Mouse (Mus musculus): Measurements from ENCODE around the gene Cym.
A peak's percentile ranks its signal among the peaks of the same experiment; 100 is the strongest.

Cym gene

GRCm38 (mm10) chr3:107218572-107218971 lies 3.0 kb downstream of the Cym start:
- no peak for DNase-seq

DNA sequence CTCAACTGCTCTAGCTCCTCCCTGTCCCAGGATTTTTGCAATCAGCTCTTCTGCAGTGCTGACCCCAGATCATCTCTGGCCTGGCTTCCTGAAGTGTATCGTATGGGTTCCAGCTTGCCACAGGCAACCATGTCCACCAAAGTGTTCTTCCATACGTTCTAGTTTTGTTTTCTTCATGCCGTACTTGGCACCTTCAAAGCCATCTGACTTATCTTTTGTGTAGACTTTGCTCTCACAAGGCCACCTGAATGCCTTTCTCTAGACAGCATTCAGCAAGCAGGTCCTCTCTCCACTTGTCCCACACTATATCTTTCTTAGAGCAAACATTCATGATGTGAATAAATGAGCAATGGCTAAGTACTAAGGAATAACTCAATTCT lies 4.4 kb downstream of the Cym start:
- no peak for DNase-seq

DNA sequence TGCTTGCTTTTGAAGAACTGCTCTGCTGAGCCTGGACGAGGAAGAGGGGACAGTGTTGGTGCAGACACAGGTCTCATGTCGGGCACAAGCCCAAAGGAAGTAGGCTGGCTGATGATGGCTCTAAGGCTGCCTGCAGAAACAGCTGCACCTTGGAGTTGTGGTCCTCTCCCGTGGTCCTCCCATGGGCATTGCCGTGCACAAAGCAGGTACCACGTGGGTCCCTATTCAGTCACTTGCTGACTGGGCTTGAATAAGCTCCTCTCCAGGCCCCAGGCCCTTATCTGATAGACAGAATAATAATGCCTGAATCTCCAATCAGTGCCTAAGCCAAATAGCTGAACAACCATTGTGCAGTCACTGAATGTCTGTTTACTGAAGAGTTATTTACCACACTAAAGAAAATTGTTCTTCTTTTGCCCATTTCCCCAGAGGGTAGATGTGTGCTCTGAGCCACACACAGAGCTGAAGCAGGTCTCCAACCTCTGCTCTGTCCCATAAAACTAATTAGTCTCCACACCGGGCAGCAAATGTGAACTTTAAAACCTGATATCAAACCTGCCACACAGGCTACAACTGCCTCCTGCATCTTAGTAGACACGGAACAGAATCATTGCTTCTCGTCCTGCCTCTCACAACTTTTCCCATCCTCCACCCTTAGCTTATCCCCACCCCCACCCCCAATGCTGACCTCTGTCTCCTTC lies 5.0 kb downstream of the Cym start:
- no peak for DNase-seq

DNA sequence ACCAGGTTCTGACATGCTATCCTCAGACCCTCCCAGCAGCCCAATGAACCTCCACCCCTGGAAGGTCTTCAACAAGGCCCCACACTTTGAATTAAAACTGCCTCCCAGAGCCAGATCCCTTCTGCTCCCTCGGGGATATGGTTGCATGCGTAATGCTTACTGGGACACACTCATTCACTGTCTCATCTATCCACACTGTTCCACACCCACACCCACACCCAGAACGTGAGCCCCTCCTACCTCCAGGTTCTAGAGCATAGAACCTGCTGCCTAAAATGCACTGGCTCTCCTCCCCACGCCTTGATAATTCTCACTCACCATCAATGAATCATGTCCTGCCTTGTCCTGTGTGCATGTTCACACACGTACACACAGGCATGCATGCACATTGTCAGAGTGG lies 6.9 kb downstream of the Cym start:
- DNase-seq, result no peak

- peak; percentile 16 for DNase-seq
Measured at GRCm38 (mm10) chr3:107207625-107208253, 13.8 kb downstream of the Cym start.

DNA sequence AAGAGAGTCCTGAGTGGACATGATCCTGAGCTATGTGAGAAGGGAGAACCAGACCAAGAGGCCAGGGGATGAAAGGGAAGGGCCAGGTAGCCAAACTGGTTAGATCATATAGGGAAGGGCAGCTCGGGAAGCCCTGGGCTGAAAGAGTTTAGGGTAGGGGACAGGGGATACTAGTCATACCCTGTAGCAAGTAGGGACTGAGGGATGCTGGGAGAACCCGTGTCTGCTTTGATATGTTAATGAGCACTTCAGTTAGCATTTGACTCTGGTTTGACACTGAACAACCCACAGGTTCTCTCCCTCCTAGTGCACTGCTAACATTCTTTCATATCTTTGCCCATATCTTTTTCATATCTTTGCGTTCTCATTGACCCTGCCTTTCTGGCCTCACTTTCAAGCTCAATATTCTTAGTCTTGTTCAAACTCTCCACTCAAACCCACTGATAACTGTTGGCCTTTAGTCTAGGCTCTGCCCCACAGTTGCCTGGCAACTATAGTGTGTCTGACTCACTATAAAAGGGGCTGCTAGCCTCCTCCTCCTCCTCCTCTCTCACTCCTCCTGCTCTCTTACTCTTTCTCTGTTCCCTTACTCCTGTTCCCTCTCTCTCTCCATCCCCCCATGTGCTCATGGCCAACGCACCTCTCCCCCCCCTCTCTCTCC lies 14.9 kb downstream of the Cym start:
- DNase-seq, result no peak

DNA sequence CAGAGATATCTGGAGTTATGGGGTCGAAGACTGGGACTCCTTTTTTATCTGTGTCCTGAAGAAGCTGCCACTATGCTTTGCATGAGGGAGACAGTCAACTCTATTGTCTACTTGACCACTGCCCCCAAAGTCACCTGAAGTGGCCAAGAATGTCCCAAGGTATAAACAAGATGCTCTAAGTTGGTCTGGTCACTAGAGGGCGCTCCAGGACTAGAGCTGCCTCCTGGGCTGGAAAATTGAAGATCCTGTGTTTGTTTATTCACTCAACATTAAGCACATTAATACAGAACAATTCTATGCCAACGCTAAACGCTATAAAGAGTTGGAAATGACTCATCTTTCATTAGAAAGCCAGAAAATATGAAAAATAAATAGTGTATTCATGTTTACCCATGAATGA lies 15.5 kb downstream of the Cym start:
- DNase-seq, result peak; percentile 87

- DNase-seq, result no peak
Measured at GRCm38 (mm10) chr3:107205170-107205569, 16.4 kb downstream of the Cym start.

DNA sequence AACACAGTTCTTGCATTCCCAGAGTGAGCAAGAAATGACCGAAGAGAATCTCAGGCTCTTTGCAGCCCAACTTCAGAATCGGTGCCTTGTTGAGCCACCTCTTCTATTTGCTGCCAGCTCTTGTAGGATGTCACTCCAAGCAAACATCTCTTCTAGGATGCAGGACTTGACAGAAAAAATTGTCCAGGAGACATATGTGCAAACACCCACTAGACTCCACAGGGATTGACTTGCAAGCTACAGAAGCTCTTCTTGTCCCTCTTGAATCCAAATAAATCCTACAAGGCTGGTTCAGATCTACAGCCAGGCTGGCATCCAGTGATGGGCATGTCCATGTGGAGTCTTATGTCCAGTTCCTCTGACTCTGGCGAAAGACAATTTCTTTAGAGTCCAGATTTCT lies 17.1 kb downstream of the Cym start:
- no peak for DNase-seq

- DNase-seq, result no peak
Measured at GRCm38 (mm10) chr3:107201310-107202180, 20.0 kb downstream of the Cym start.

- DNase-seq, result peak; percentile 14
Measured at GRCm38 (mm10) chr3:107188226-107188899, 33.2 kb downstream of the Cym start.

DNA sequence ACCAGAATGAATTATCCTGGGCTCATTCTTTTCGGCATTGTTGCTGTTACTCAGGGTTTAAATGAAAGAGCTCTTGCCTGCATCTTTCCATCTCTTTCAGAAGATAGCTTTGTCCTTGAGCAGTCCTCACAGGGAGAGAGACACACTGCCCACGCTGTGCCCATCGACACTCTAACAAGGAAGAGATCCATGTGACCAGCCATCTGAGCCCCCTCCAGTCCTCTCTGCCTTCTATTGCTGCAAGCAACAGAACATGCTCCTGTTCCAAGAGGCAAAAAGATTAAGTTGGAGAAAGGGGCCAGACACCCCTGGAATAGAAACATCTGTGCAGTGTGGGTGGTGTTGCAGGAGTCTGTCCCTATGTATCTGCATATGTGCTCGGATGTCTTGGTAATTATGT lies 34.5 kb downstream of the Cym start:
- DNase-seq, result no peak

GRCm38 (mm10) chr3:107185597-107185996 lies 35.9 kb downstream of the Cym start:
- DNase-seq, result no peak

DNA sequence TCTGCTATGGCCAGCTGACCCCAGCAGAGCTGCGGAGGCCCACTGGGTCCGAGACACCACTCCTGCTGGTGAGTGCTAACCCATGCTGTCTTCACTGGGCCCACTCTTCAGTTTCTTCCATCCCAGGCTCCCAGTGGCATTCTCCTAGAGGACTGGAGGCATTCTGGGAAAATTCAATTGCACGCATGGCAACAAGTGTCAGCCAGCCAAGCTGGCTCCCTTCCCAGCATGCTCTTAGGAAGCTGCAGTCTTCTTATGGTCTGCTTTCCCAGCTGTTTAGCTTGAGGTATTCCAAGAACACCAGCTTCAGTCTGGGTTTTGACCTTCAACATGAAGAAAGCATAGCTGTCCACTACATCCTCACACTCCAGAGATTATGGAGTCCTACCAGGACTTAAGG lies 38.4 kb downstream of the Cym start:
- peak; percentile 24 for DNase-seq

DNA sequence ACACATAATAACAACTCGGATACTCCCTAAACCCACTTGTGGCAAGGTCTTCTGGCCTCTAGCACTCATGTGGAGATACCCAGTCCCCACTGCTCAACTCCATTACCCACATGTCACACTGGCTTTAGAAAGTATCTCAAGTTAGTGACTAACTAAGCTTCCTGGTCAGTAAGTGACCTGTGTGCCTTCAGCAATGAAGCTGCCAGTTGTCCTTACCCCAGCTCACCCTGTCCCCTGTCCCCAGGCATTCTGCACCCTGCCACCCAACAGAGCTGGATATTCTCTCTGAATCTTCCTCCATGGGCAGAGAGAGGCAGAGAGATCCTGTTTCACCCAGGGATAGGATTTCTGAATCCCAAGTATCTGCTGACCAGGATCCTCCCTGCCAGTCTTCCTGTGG lies 38.8 kb downstream of the Cym start, which contains the start of gene Kcna10:
TSS of gene Kcna10 (plus strand) at position 301 of the 400 bp plus-strand sequence.
- DNase-seq, result no peak

DNA sequence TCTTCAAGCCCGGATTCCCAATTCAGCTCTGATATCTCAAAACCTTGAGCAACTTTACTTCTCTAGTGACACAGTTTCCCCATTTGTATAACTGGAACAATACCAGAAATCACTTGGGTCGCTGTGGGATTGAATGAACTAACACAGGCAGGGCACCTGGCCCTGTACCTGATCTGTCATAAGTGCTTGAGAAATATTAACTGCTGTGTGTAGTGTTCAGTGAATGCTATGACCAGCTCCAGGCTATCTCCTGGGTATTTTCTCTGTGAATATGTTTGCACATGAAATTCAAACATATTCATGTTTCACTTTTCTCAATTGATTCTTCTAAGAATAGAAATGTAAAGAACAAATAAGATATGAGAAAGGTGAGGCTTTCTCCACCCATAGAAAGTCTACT lies 40.7 kb downstream of the Cym start:
- DNase-seq, result no peak

DNA sequence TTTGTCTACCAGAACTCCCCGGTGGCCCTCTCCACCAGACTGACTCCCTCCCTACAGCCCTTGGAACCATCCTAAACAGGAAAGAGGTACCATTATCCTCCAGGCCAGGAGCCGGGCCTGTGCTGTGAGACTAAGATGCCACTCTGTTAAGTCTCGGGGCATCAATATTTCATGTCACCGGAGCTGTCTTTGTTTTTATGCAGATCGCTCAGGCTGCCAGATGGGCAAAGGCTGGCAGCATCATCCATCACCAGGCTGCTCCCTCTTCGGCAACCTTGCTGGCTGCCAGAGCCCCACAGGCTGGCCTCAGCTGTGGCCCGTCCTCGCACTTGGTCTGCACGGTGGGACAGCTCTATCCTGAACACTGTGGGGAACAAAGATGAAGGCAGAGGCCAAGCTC lies 45.0 kb downstream of the Cym start:
- DNase-seq, result no peak

GRCm38 (mm10) chr3:107175486-107175885 lies 46.0 kb downstream of the Cym start:
- no peak for DNase-seq

- DNase-seq, result no peak
Measured at GRCm38 (mm10) chr3:107172556-107172955, 49.0 kb downstream of the Cym start.

GRCm38 (mm10) chr3:107171964-107172363 lies 49.6 kb downstream of the Cym start:
- DNase-seq, result no peak

DNA sequence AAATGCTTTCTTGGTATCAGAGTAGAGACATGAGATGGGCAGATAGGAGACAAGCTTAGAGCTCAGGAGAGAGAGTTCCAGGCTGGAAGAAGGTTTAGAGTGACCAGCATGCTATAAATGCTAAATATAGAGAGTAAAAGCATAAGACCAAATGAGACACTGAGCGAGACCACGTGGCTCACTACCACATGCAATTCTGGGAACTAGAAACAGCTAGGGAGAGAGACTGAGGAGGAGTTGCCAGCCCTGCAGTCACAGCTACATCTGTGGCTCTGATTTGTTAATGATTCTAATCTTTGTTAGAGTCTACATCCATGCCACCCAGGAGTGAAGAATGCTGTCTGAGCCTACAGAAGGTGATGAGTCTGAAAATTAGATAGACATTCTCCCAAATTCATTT lies 52.0 kb downstream of the Cym start:
- DNase-seq, result no peak

GRCm38 (mm10) chr3:107162741-107163140 lies 58.8 kb downstream of the Cym start:
- DNase-seq, result no peak

All from lung, postnatal 36 days (tissue).